Mouse (Mus musculus) intestine, embryonic 14.5 days (tissue): Measurements from ENCODE around the gene Gngt2. TPM values are rescaled to one million over a fixed set of nuclear protein-coding genes. Genes with fewer than 3 reads are reported as not detected.
A peak's percentile ranks its signal among the peaks of the same experiment; 100 is the strongest.

ENCODE experiments used
- ATAC-seq: fragments of 200-750 bp; cut with Nextera tagmentation; replicated peaks from 2 replicates; pipeline ENCODE4 v1.8.0; 2017; ENCODE audit warnings: low read depth, moderate number of reproducible peaks, moderate TSS enrichment, moderate library complexity; ENCODE audit not compliant: low FRiP score, low TSS enrichment
- DNase-seq: peaks from one replicate; pipeline ENCODE4 v3.0.0-alpha.2; 2018; ENCODE audit warnings: low spot score
- H3K27ac ChIP-seq: fragments of 300-500 bp; sonication (generic); 2 replicates; pipeline ENCODE4 v1.5.1; 2014; ENCODE audit warnings: low read depth, mild to moderate bottlenecking, control low read depth
- H3K27me3 ChIP-seq: fragments of 300-500 bp; sonication (generic); replicated peaks from 2 replicates; pipeline ENCODE4 v1.6.1; 2014; ENCODE audit warnings: low read length, control low read depth; ENCODE audit not compliant: control insufficient read depth, insufficient read depth
- H3K36me3 ChIP-seq: fragments of 300-500 bp; sonication (generic); 2 replicates; pipeline ENCODE4 v1.6.1; 2014; ENCODE audit warnings: low read length, control low read depth; ENCODE audit not compliant: control insufficient read depth, insufficient read depth
- H3K4me1 ChIP-seq: fragments of 300-500 bp; sonication (generic); replicated peaks from 2 replicates; pipeline ENCODE4 v1.6.1; 2014; ENCODE audit warnings: low read length, control low read depth, mixed read lengths; ENCODE audit not compliant: control insufficient read depth, insufficient read depth
- H3K4me2 ChIP-seq: fragments of 300-500 bp; sonication (generic); 2 replicates; pipeline ENCODE4 v1.6.1; 2014; ENCODE audit warnings: low read length
- H3K4me3 ChIP-seq: fragments of 300-500 bp; sonication (generic); 2 replicates; pipeline ENCODE4 v1.5.1; 2014; ENCODE audit warnings: low read depth, low read length, control low read depth, mixed read lengths
- H3K9ac ChIP-seq: fragments of 300-500 bp; sonication (generic); 2 replicates; pipeline ENCODE4 v1.6.1; 2014; ENCODE audit warnings: mild to moderate bottlenecking, low read length
- H3K9me3 ChIP-seq: fragments of 300-500 bp; sonication (generic); 2 replicates; pipeline ENCODE4 v1.6.1; 2016; ENCODE audit warnings: low read length, control low read depth; ENCODE audit not compliant: control insufficient read depth
- WGBS: fragments of 180-500 bp; shearing (Covaris S2); extraction: QIAGEN DNeasy Blood & Tissue Kit; methylation state at CpG from one replicate; pipeline ENCODE4 v1.1.7; 2014; 5-methylcytosine and 5-hydroxymethylcytosine counted together
- polyA plus RNA-seq: library from polyadenylated mRNA; unstranded; fragments of >200 nt; fragmentation: Nextera tagmentation; extraction: Ambion mirVana; gene quantifications from 2 replicates; pipeline ENCODE4 v1.2.1, GENCODE M21; 2014

Gene Gngt2
- 17.2 and 19.1 TPM in 2 replicates for polyA plus RNA-seq

- DNase-seq (peak; percentile 71), ATAC-seq (no peak)
- Histone ChIP-seq H3K9me3 (no peaks in the 10 kb centered on the region), H3K27me3 (peaks cover 28% of the 10 kb centered on the region), H3K9ac (no peak within 1 kb of the TSS), H3K4me3 (no peak within 1 kb of the TSS), H3K4me1 (peaks cover 23% of the 10 kb centered on the region), H3K4me2 (no peak within 1 kb of the TSS), H3K27ac (no peak within 1 kb of the TSS), H3K36me3 (no peaks in the 10 kb centered on the region)
- 43% methylated on average over 10 of the region's 10 CpGs for WGBS
Measured at GRCm38 (mm10) chr11:95837059-95837458, at the start of gene Gngt2. Gene Gngt2, plus strand, starts transcription at chr11:95837216.

DNA sequence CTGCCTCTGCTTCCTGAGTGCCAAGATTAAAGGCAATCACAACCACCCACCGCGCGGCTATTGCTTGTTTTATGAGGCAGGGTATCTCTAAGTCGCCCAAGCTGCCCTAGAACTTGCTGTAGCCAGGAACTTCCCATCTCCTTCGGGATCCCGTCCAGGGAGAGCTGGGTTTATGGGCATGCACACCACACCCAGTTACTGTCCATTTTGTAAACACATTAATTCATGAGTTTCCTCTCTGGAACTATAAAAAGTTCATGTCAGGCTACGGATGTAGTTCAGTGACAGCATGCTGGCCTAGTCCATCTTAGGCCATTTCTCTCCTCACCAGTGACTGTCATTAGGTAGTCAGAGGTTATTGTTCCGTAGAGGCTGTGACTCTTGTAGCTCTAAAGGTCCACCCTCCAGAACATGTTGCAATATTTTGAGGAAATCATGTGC lies 47.5 kb upstream of the Gngt2 start:
- no peak overlapping the region for H3K9ac ChIP-seq
- no peaks in the 10 kb centered on the region for H3K36me3 ChIP-seq
- H3K4me1 ChIP-seq, result no peaks in the 10 kb centered on the region
- no peaks in the 10 kb centered on the region for H3K27me3 ChIP-seq
- no peaks in the 10 kb centered on the region; the same call in 1 of the 2 replicates for H3K9me3 ChIP-seq
- no peak overlapping the region for H3K4me3 ChIP-seq
- H3K27ac ChIP-seq, result no peak overlapping the region
- H3K4me2 ChIP-seq, result no peak overlapping the region
- 71% methylated on average over 8 of the region's 8 CpGs for WGBS
- no peak for ATAC-seq
- no peak for DNase-seq

DNA sequence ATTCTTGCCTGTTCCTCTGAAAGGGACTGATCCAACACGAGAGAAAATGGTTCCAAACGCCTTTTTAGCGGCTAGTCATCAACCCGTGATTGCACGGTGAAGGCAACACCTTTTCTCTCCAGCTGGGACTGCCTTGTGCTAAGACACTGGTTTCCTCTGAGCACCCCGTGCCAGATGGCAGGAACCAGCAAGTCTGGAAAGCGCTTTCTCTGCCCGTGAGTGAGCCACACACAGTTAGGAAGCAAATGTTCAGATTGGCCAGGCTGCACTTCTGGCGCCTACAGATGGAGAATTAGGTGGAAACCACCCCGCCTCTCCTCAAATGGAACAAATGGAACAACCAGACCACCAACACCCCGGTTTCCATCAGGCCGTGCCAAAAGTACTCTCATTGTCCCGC lies 45.2 kb upstream of the Gngt2 start:
- H3K4me3 ChIP-seq, result no peak overlapping the region
- no peak overlapping the region for H3K9ac ChIP-seq
- no peaks in the 10 kb centered on the region for H3K9me3 ChIP-seq
- no peak overlapping the region for H3K27ac ChIP-seq
- H3K27me3 ChIP-seq, result peaks cover 2% of the 10 kb centered on the region
- H3K4me2 ChIP-seq, result no peak overlapping the region
- WGBS, result 83% methylated on average over 13 of the region's 13 CpGs
- DNase-seq (no peak), ATAC-seq (no peak)
- peaks cover 2% of the 10 kb centered on the region for H3K4me1 ChIP-seq
- no peaks in the 10 kb centered on the region for H3K36me3 ChIP-seq

DNA sequence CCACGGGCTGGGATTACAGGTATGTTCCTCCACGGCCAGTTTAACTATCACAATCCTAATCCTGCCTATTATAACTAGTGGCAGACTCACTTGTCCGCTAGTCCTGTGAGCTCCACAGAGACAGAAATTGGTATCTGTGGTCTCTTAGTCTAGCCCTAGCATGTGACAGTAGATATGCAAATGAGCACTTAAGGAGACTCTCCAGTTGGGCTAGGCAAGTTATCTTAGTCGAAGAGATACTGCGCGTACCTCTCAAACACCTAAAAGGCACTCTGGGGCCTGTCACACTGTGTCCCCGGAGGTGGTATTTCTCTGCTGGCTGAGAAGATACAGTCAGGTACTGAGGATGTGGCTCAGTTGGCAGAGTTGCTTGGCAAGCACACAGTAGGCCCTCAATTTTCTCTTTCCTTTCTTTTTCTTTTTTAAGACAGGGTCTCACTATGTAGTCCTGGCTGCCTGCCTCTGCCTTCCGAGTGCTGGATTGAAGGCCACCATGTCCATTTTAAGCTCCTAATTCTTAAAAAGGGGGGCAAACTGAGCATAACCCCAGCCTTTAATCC lies 44.0 kb upstream of the Gngt2 start:
- ATAC-seq (no peak), DNase-seq (no peak)
- Histone ChIP-seq H3K4me2 (no peak overlapping the region), H3K27me3 (peaks cover 10% of the 10 kb centered on the region), H3K4me1 (peaks cover 5% of the 10 kb centered on the region), H3K27ac (no peak overlapping the region), H3K36me3 (no peaks in the 10 kb centered on the region), H3K9me3 (no peaks in the 10 kb centered on the region), H3K9ac (no peak overlapping the region), H3K4me3 (no peak overlapping the region)
- WGBS, result 93% methylated on average over 8 of the region's 8 CpGs

- no peaks in the 10 kb centered on the region for H3K36me3 ChIP-seq
- peaks cover 10% of the 10 kb centered on the region for H3K27me3 ChIP-seq
- peaks cover 5% of the 10 kb centered on the region for H3K4me1 ChIP-seq
- H3K4me2 ChIP-seq, result no peak overlapping the region
- no peak for ATAC-seq
- DNase-seq, result no peak
- H3K4me3 ChIP-seq, result no peak overlapping the region
- no peak overlapping the region for H3K27ac ChIP-seq
- H3K9ac ChIP-seq, result no peak overlapping the region
- no peaks in the 10 kb centered on the region for H3K9me3 ChIP-seq
- 63% methylated on average over 5 of the region's 5 CpGs for WGBS
Measured at GRCm38 (mm10) chr11:95794201-95794600, 42.8 kb upstream of the Gngt2 start.

GRCm38 (mm10) chr11:95795582-95795981 lies 41.4 kb upstream of the Gngt2 start:
- ATAC-seq, result no peak
- Histone ChIP-seq H3K4me3 (no peak overlapping the region), H3K9ac (no peak overlapping the region), H3K4me2 (no peak overlapping the region), H3K27me3 (peaks cover 10% of the 10 kb centered on the region), H3K36me3 (no peaks in the 10 kb centered on the region), H3K4me1 (peaks cover 5% of the 10 kb centered on the region), H3K27ac (no peak overlapping the region), H3K9me3 (no peaks in the 10 kb centered on the region)
- WGBS, result 66% methylated on average over 5 of the region's 5 CpGs
- no peak for DNase-seq

- no peak overlapping the region for H3K27ac ChIP-seq
- H3K4me3 ChIP-seq, result no peak overlapping the region
- WGBS, result 74% methylated on average over 5 of the region's 5 CpGs
- no peaks in the 10 kb centered on the region for H3K4me1 ChIP-seq
- H3K4me2 ChIP-seq, result no peak overlapping the region
- ATAC-seq, result no peak
- no peak overlapping the region for H3K9ac ChIP-seq
- DNase-seq, result no peak
- H3K9me3 ChIP-seq, result peaks cover 7% of the 10 kb centered on the region; the same call in 1 of the 2 replicates
- no peaks in the 10 kb centered on the region for H3K27me3 ChIP-seq
- H3K36me3 ChIP-seq, result no peaks in the 10 kb centered on the region
Measured at GRCm38 (mm10) chr11:95805010-95805409, 32.0 kb upstream of the Gngt2 start.

DNA sequence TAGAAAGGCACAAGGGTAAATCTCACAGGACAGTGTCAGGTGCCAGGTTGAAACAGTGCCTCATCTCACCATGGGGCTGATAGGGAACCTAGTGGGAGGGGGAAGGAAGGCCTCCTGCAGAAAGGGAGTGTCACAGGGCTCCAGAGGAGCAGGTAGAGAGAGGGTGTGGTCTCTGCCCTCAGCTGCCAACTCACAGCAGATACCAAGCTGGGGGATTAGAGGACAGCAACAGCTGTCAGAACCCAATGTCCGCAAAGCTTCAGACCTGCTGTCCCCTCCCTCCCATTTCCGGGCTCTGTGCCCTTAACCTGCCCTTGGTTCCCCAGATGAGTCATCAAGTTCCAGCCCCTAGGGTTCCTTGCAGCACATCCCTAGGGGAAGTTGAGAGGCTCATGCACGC lies 31.5 kb upstream of the Gngt2 start:
- Histone ChIP-seq H3K4me1 (no peaks in the 10 kb centered on the region), H3K9ac (no peak overlapping the region), H3K4me3 (no peak overlapping the region), H3K4me2 (no peak overlapping the region), H3K27ac (no peak overlapping the region), H3K9me3 (peaks cover 7% of the 10 kb centered on the region; the same call in 1 of the 2 replicates), H3K27me3 (no peaks in the 10 kb centered on the region), H3K36me3 (no peaks in the 10 kb centered on the region)
- no peak for DNase-seq
- no peak for ATAC-seq
- 37% methylated on average over 3 of the region's 3 CpGs for WGBS

DNA sequence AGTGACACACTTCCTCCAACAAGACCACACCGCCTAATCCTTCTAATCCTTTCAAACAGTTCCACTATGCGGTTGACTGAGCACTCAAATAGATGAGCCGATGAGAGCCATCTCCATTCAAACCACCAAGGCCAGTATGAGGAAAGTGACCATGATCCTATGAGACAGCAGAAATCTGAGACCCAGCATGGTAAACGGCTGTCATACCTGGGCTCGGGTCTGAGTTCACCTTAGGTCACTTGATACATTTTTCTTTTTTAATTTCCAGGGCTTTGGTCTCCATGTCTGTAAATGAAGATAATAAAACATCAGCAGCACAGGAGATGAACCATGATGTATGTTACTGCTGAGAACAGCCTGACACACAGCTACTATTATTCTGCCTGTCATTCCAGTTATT lies 29.1 kb upstream of the Gngt2 start:
- Histone ChIP-seq H3K9ac (no peak overlapping the region), H3K36me3 (no peaks in the 10 kb centered on the region), H3K27ac (no peak overlapping the region), H3K4me3 (no peak overlapping the region), H3K4me2 (no peak overlapping the region), H3K27me3 (no peaks in the 10 kb centered on the region), H3K4me1 (no peaks in the 10 kb centered on the region), H3K9me3 (peaks cover 7% of the 10 kb centered on the region; the same call in 1 of the 2 replicates)
- WGBS, result 98% methylated on average over 5 of the region's 5 CpGs
- ATAC-seq (no peak), DNase-seq (no peak)
